Mouse (Mus musculus): ENCODE data around the gene Hnrnpc. TPM values are rescaled to one million over a fixed set of nuclear protein-coding genes. Genes with fewer than 3 reads are reported as not detected.
"Not testable (repeated sequence)": the region's sequence is repeated elsewhere in the genome, so short reads cannot be mapped to it uniquely, and the experiment has no call there.

The Hnrnpc gene
- total and polyA plus RNA-seq, 3 experiments, result 274 to 813 (median 370) TPM

DNA sequence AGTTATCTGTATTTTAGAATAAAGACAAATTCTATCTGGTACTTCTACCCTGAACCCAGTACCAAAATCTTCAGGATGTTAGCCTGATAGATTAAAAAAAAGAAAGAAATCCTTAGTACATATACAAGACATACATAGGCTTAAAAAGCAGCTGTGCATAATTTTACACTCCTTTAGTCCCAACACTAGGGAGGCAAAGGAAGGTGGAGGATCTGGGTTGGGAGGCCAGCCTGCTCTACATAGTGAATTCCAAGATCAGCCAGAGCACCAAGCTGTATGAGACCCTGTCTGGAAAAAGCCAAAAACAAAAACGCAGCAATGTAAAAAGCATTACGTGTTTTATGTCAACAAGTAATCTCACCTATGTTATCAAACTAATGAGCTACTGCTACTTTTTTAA is 4.3 kb downstream of the Hnrnpc start:
- H3K36me3 ChIP-seq (replicated peaks in 1 of 2; ENCODE audit: control insufficient read depth in 1 of 2, insufficient read depth in 1 of 2, low read length in 1 of 2), result peaks cover 15 to 41% of the 10 kb centered on the region in 2 experiments
- H3K9ac ChIP-seq (ENCODE audit: insufficient read depth, low read depth), result peak overlapping the region; percentile 26; the same call in 1 of the 2 replicates
- peaks cover 78% of the 10 kb centered on the region for H3K79me2 ChIP-seq (replicated peaks; ENCODE audit: control insufficient read depth, extremely low read depth, insufficient read depth, poor library complexity, severe bottlenecking)
- peak overlapping the region; percentile 94 for H3K4me2 ChIP-seq (ENCODE audit: insufficient read depth, low read depth, poor library complexity, severe bottlenecking)
- in situ Hi-C loops (cut with MboI; ENCODE audit: low pct_ligation_motif_present, low pct_unique_long_range_greater_than_20kb, low sequenced_read_pairs), result no loop called here
- H3K27ac ChIP-seq (ENCODE audit: insufficient read depth, low read depth), result peak overlapping the region; percentile 36
- H3K9me3 ChIP-seq (replicated peaks; ENCODE audit: low read length), result no peaks in the 10 kb centered on the region
- H3K27me3 ChIP-seq (replicated peaks), result no peaks in the 10 kb centered on the region
- H3K4me1 ChIP-seq (ENCODE audit: control insufficient read depth in 1 of 2, insufficient read depth in 2 of 2), result peaks cover 0 to 46% of the 10 kb centered on the region in 2 experiments; a peak in 3 of 4 replicates
- DNase-seq (ENCODE audit: extremely low read depth), result no peak
- peak; percentile 59; the same call in 1 of the 2 replicates for TF ChIP-seq CHD1 (IDR thresholded peaks at IDR 0.05; ENCODE audit: low read depth, low read length)
- no peak for TF ChIP-seq MAZ (IDR thresholded peaks at IDR 0.05; ENCODE audit: low read depth, low read length)
- dilution Hi-C loops (cut with MboI; ENCODE audit: extremely low pct_ligation_motif_present, extremely low pct_unique_long_range_greater_than_20kb, low sequenced_read_pairs), result no loop called here
- peak overlapping the region; percentile 20 to 31 (median 30) for H3K4me3 ChIP-seq (replicated peaks in 1 of 3; ENCODE audit: low read depth in 2 of 3, low read length in 2 of 3, poor library complexity in 1 of 3)

DNA sequence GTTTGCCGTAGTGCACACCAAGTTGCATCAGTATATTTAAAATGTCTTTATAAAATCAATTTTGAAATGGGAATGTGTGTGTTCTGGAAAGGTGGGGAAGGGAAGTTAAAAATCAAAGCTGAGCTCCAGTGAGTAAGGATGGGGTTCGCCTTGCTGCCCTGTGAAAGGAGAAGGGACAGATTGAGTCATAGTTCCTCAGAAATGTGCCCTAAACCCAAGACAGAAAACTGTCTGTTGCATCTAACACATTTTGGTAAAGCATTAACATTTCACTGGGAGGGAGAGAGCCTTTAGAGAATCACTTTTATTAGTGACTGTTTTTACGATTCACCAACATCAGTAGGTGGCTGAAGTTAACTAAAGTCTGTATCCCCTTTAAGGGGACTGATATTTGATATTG is 5.4 kb downstream of the Hnrnpc start:
- Histone ChIP-seq H3K36me3 (replicated peaks in 1 of 2; ENCODE audit: control insufficient read depth in 1 of 2, insufficient read depth in 1 of 2, low read length in 1 of 2) (peaks cover 17 to 50% of the 10 kb centered on the region in 2 experiments), H3K9ac (ENCODE audit: insufficient read depth, low read depth) (peak overlapping the region; percentile 63), H3K79me2 (replicated peaks; ENCODE audit: control insufficient read depth, extremely low read depth, insufficient read depth, poor library complexity, severe bottlenecking) (peaks cover 83% of the 10 kb centered on the region), H3K4me2 (ENCODE audit: insufficient read depth, low read depth, poor library complexity, severe bottlenecking) (peak overlapping the region; percentile 67; the same call in 1 of the 2 replicates), H3K4me3 (replicated peaks in 1 of 3; ENCODE audit: low read depth in 2 of 3, low read length in 2 of 3, poor library complexity in 1 of 3) (peak overlapping the region in 1 of 3 experiments; percentile 2), H3K27ac (ENCODE audit: insufficient read depth, low read depth) (0 out of 2 replicates have a peak overlapping the region, but pooled peaks have one; percentile 31), H3K4me1 (ENCODE audit: control insufficient read depth in 1 of 2, insufficient read depth in 2 of 2) (peaks cover 0 to 53% of the 10 kb centered on the region in 2 experiments; a peak in 3 of 4 replicates)
- TF ChIP-seq CHD1 (IDR thresholded peaks at IDR 0.05; ENCODE audit: low read depth, low read length) (peak; percentile 33; the same call in 1 of the 2 replicates), EP300 (IDR thresholded peaks at IDR 0.05; ENCODE audit: low read length) (peak; percentile 24; the same call in 1 of the 2 replicates), JUND (conservative IDR thresholded peaks at IDR 0.05; ENCODE audit: low read depth, low read length) (peak; percentile 35)
- H3K27me3 ChIP-seq (replicated peaks); H3K9me3 ChIP-seq (replicated peaks; ENCODE audit: low read length); DNase-seq (ENCODE audit: extremely low read depth); in situ Hi-C loops (cut with MboI; ENCODE audit: low pct_ligation_motif_present, low pct_unique_long_range_greater_than_20kb, low sequenced_read_pairs); dilution Hi-C loops (cut with MboI; ENCODE audit: extremely low pct_ligation_motif_present, extremely low pct_unique_long_range_greater_than_20kb, low sequenced_read_pairs): not testable (repeated sequence)

- dilution Hi-C loops (cut with MboI; ENCODE audit: extremely low pct_ligation_motif_present, extremely low pct_unique_long_range_greater_than_20kb, low sequenced_read_pairs), result not testable (repeated sequence)
- H3K79me2 ChIP-seq (replicated peaks; ENCODE audit: control insufficient read depth, extremely low read depth, insufficient read depth, poor library complexity, severe bottlenecking), result peaks cover 83% of the 10 kb centered on the region
Measured at GRCm38 (mm10) chr14:52097191-52097590, 6.6 kb downstream of the Hnrnpc start.

GRCm38 (mm10) chr14:52094533-52094932 is 9.3 kb downstream of the Hnrnpc start:
- Histone ChIP-seq H3K4me1 (ENCODE audit: control insufficient read depth in 1 of 2, insufficient read depth in 2 of 2) (peaks cover 0 to 47% of the 10 kb centered on the region in 2 experiments; a peak in 3 of 4 replicates), H3K27me3 (replicated peaks) (no peaks in the 10 kb centered on the region), H3K36me3 (replicated peaks in 1 of 2; ENCODE audit: control insufficient read depth in 1 of 2, insufficient read depth in 1 of 2, low read length in 1 of 2) (peaks cover 27 to 70% of the 10 kb centered on the region in 2 experiments), H3K27ac (ENCODE audit: insufficient read depth, low read depth) (no peak overlapping the region), H3K4me3 (replicated peaks in 1 of 3; ENCODE audit: low read depth in 2 of 3, low read length in 2 of 3, poor library complexity in 1 of 3) (no peak overlapping the region), H3K79me2 (replicated peaks; ENCODE audit: control insufficient read depth, extremely low read depth, insufficient read depth, poor library complexity, severe bottlenecking) (peaks cover 83% of the 10 kb centered on the region), H3K9me3 (replicated peaks; ENCODE audit: low read length) (no peaks in the 10 kb centered on the region), H3K9ac (ENCODE audit: insufficient read depth, low read depth) (no peak overlapping the region), H3K4me2 (ENCODE audit: insufficient read depth, low read depth, poor library complexity, severe bottlenecking) (no peak overlapping the region)
- in situ Hi-C loops (cut with MboI; ENCODE audit: low pct_ligation_motif_present, low pct_unique_long_range_greater_than_20kb, low sequenced_read_pairs), result no loop called here
- DNase-seq (ENCODE audit: extremely low read depth), result peak; percentile 61
- dilution Hi-C loops (cut with MboI; ENCODE audit: extremely low pct_ligation_motif_present, extremely low pct_unique_long_range_greater_than_20kb, low sequenced_read_pairs), result no loop called here
- TF ChIP-seq POLR2AphosphoS2 (IDR thresholded peaks at IDR 0.05; ENCODE audit: low read depth, low read length) (no peak), ETS1 (conservative IDR thresholded peaks at IDR 0.05; ENCODE audit: low read depth, low read length) (peak; percentile 69), MAZ (IDR thresholded peaks at IDR 0.05; ENCODE audit: low read depth, low read length) (no peak), JUN (IDR thresholded peaks at IDR 0.05; ENCODE audit: insufficient read depth, low read depth, low read length) (peak; percentile 65), RCOR1 (conservative IDR thresholded peaks at IDR 0.05; ENCODE audit: low read depth, low read length) (peak; percentile 81; the same call in 1 of the 2 replicates), ZC3H11A (IDR thresholded peaks at IDR 0.05; ENCODE audit: low read depth, low read length) (no peak), NELFE (IDR thresholded peaks at IDR 0.05; ENCODE audit: low read depth, low read length) (no peak), KAT2A (IDR thresholded peaks at IDR 0.05; ENCODE audit: insufficient replicate concordance, low read length) (0 out of 2 replicates have a peak, but pooled peaks have one; percentile 34), USF1 (IDR thresholded peaks at IDR 0.05; ENCODE audit: low read depth, low read length) (no peak), POLR2A (IDR thresholded peaks at IDR 0.05; ENCODE audit: low read depth, low read length) (peak; percentile 14; the same call in 1 of the 2 replicates), NRF1 (IDR thresholded peaks at IDR 0.05; ENCODE audit: low read depth, low read length) (no peak), JUND (conservative IDR thresholded peaks at IDR 0.05; ENCODE audit: low read depth, low read length) (peak; percentile 82), PAX5 (IDR thresholded peaks at IDR 0.05; ENCODE audit: low read length) (no peak), MEF2A (IDR thresholded peaks at IDR 0.05; ENCODE audit: borderline replicate concordance, low read depth, low read length) (peak; percentile 80; the same call in 1 of the 2 replicates), ZKSCAN1 (IDR thresholded peaks at IDR 0.05; ENCODE audit: borderline replicate concordance, low read depth, low read length) (no peak)

More at GRCm38 (mm10) chr14:52097191-52097590, 6.6 kb downstream of the Hnrnpc start:
- H3K27me3 ChIP-seq (replicated peaks); H3K9me3 ChIP-seq (replicated peaks; ENCODE audit: low read length); H3K4me3 ChIP-seq (replicated peaks in 1 of 3; ENCODE audit: low read depth in 2 of 3, low read length in 2 of 3, poor library complexity in 1 of 3); DNase-seq (ENCODE audit: extremely low read depth); H3K9ac ChIP-seq (ENCODE audit: insufficient read depth, low read depth); in situ Hi-C loops (cut with MboI; ENCODE audit: low pct_ligation_motif_present, low pct_unique_long_range_greater_than_20kb, low sequenced_read_pairs); H3K27ac ChIP-seq (ENCODE audit: insufficient read depth, low read depth): not testable (repeated sequence)
- Histone ChIP-seq H3K4me2 (ENCODE audit: insufficient read depth, low read depth, poor library complexity, severe bottlenecking) (peak overlapping the region; percentile 57; the same call in 1 of the 2 replicates), H3K4me1 (ENCODE audit: control insufficient read depth in 1 of 2, insufficient read depth in 2 of 2) (peaks cover 0 to 58% of the 10 kb centered on the region in 2 experiments; a peak in 3 of 4 replicates), H3K36me3 (replicated peaks in 1 of 2; ENCODE audit: control insufficient read depth in 1 of 2, insufficient read depth in 1 of 2, low read length in 1 of 2) (peaks cover 21 to 59% of the 10 kb centered on the region in 2 experiments)

Data from CH12.LX (cell line).